Mouse (Mus musculus): ENCODE results near the gene Dnajc3. TPM values are rescaled to one million over a fixed set of nuclear protein-coding genes. Genes with fewer than 3 reads are reported as not detected.

The Dnajc3 gene
- polyA plus RNA-seq (2012; rRNA removed): 14.1 and 15.5 TPM in 2 replicates

GRCm38 (mm10) chr14:118937533-118938492 lies at the start of gene Dnajc3:
Dnajc3 (plus strand) TSS chr14:118937976.

GRCm38 (mm10) chr14:118924673-118925615 lies 12.8 kb upstream of the Dnajc3 start, which contains the start of gene Dzip1:
Dzip1 (minus strand) TSS chr14:118925460.

Other genes with a start within 250 kb of the Dnajc3 start
- 1.5 and 1.9 TPM in 2 replicates for gene Abcc4, start 231.8 kb upstream of the Dnajc3 start, polyA plus RNA-seq (2012; rRNA removed)
- 2.8 and 3.2 TPM in 2 replicates for gene Cldn10, start 150.1 kb upstream of the Dnajc3 start, polyA plus RNA-seq (2012; rRNA removed)
- 155 and 164 TPM in 2 replicates for gene Dzip1, start 12.5 kb upstream of the Dnajc3 start, polyA plus RNA-seq (2012; rRNA removed)
- gene Uggt2, start 161.5 kb downstream of the Dnajc3 start, polyA plus RNA-seq (2012; rRNA removed): 42.4 and 46.5 TPM in 2 replicates
- gene Hs6st3, start 200.4 kb downstream of the Dnajc3 start, polyA plus RNA-seq (2012; rRNA removed): 7.4 and 8.2 TPM in 2 replicates

All from central nervous system, embryonic 18 days (tissue).